Mouse (Mus musculus): ENCODE results near the gene Anks1. TPM values are rescaled to one million over a fixed set of nuclear protein-coding genes. Genes with fewer than 3 reads are reported as not detected.

The Anks1 gene
- polyA plus RNA-seq, 1 experiment from 2014 or later: 14.5 TPM

DNA sequence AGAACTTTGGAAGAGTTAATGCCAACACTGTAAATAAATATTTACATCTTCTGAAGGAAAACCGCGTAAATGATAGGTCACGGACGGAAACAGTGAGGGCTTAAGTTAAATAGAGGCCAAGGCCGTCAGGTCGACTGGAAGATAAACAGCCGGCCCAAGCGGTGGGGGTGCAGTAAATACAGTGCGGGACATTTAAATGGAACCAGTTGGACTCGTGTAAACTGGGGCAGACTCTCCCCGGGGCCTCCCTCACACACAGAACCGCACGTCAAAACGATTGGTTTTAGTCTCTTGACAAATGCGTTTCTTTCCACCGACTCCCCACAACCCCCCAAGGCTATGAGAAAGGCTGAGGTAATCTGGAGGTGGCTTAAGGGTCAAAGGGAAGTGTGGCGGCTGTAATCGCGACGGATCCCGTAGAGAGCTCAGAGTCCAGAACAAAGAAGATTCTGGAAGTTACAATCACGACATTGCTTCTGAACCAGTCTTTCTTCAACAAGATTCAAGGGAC lies 175.3 kb downstream of the Anks1 start:
- H3K4me1 ChIP-seq (ENCODE audit: insufficient read depth, low read length): peaks cover 25% of the 10 kb centered on the region

DNA sequence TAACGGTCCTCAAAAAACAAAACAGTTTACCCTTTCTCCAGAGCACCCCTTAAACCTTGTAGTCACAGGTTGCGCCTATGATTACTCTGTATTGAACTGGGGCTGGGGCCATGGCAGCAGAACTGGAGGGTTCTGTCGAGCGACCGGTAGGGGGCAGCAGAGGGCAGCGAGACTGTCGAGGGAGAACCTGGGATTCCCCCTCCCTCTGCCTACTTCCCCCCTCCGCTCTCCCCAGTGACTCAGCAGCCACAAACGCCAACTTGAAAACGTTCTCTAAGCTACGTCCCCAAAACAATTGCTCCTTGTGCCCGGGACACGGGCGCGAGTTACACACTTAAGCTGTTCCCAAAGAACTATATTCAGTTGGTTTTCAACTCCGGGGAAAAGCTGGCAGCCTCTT lies 175.9 kb downstream of the Anks1 start:
- H3K27ac ChIP-seq (ENCODE audit: low read length): no peak overlapping the region
- peak overlapping the region; percentile 25 for H3K4me3 ChIP-seq (ENCODE audit: low read length)
- under 1% methylated on average over 16 of the region's 16 CpGs for WGBS
- peak overlapping the region; percentile 51 for H3K4me2 ChIP-seq (replicated peaks; ENCODE audit: low read depth, low read length)
- 0 out of 2 replicates have a peak, but pooled peaks have one; percentile 29 for ATAC-seq (ENCODE audit: low FRiP score, low TSS enrichment)
- H3K9me3 ChIP-seq (ENCODE audit: low read length): no peaks in the 10 kb centered on the region
- no peaks in the 10 kb centered on the region for H3K36me3 ChIP-seq (ENCODE audit: insufficient read depth, low read length)
- H3K27me3 ChIP-seq (ENCODE audit: insufficient read depth, low read length): no peaks in the 10 kb centered on the region
- peaks cover 22% of the 10 kb centered on the region for H3K4me1 ChIP-seq (ENCODE audit: insufficient read depth, low read length)
- H3K9ac ChIP-seq (replicated peaks; ENCODE audit: low read length): peak overlapping the region; percentile 43; the same call in 1 of the 2 replicates

More for the DNA sequence above, 175.3 kb downstream of the Anks1 start:
- H3K4me2 ChIP-seq (replicated peaks; ENCODE audit: low read depth, low read length): no peak overlapping the region
- 26% methylated on average over 22 of the region's 22 CpGs for WGBS
- H3K4me3 ChIP-seq (ENCODE audit: low read length): no peak overlapping the region
- ATAC-seq (ENCODE audit: low FRiP score, low TSS enrichment): no peak
- H3K9me3 ChIP-seq (ENCODE audit: low read length): no peaks in the 10 kb centered on the region
- H3K36me3 ChIP-seq (ENCODE audit: insufficient read depth, low read length): no peaks in the 10 kb centered on the region
- peak overlapping the region; percentile 32; the same call in 1 of the 2 replicates for H3K9ac ChIP-seq (replicated peaks; ENCODE audit: low read length)
- H3K27me3 ChIP-seq (ENCODE audit: insufficient read depth, low read length): no peaks in the 10 kb centered on the region
- H3K27ac ChIP-seq (ENCODE audit: low read length): no peak overlapping the region

GRCm38 (mm10) chr17:28087430-28087829 lies 178.3 kb downstream of the Anks1 start:
- ATAC-seq (ENCODE audit: low FRiP score, low TSS enrichment): no peak
- Histone ChIP-seq H3K27me3 (ENCODE audit: insufficient read depth, low read length) (no peaks in the 10 kb centered on the region), H3K36me3 (ENCODE audit: insufficient read depth, low read length) (no peaks in the 10 kb centered on the region), H3K9ac (replicated peaks; ENCODE audit: low read length) (no peak overlapping the region), H3K27ac (ENCODE audit: low read length) (peak overlapping the region; percentile 41; the same call in 1 of the 2 replicates), H3K4me2 (replicated peaks; ENCODE audit: low read depth, low read length) (no peak overlapping the region), H3K9me3 (ENCODE audit: low read length) (no peaks in the 10 kb centered on the region), H3K4me3 (ENCODE audit: low read length) (no peak overlapping the region), H3K4me1 (ENCODE audit: insufficient read depth, low read length) (peaks cover 20% of the 10 kb centered on the region)
- WGBS: 37% methylated on average over 5 of the region's 5 CpGs

DNA sequence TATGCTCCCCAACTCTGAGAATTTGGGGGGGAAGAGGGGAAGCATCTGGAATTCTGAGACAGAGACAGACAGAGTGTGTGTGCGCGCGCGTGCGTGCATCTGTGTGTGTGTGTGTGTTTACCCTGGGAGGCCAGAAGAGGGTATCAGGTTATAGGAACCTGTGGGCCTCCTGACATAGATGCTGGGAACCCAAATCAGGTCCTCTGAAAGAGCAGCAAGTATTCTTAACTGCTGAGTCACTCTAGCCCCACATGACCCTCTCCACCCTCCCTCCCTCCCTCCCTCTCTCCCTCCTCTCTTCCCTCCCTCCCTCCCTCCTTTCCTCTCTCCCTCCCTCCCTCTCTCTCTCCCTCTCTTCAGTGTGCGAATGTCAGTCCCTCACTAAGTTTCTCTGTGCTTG lies 179.6 kb downstream of the Anks1 start:
- Histone ChIP-seq H3K4me1 (ENCODE audit: insufficient read depth, low read length) (peaks cover 20% of the 10 kb centered on the region), H3K4me3 (ENCODE audit: low read length) (no peak overlapping the region), H3K27me3 (ENCODE audit: insufficient read depth, low read length) (no peaks in the 10 kb centered on the region), H3K9me3 (ENCODE audit: low read length) (no peaks in the 10 kb centered on the region; the same call in 1 of the 2 replicates), H3K4me2 (replicated peaks; ENCODE audit: low read depth, low read length) (no peak overlapping the region), H3K36me3 (ENCODE audit: insufficient read depth, low read length) (no peaks in the 10 kb centered on the region), H3K9ac (replicated peaks; ENCODE audit: low read length) (no peak overlapping the region), H3K27ac (ENCODE audit: low read length) (no peak overlapping the region)
- WGBS: 91% methylated on average over 5 of the region's 6 CpGs
- ATAC-seq (ENCODE audit: low FRiP score, low TSS enrichment): no peak

DNA sequence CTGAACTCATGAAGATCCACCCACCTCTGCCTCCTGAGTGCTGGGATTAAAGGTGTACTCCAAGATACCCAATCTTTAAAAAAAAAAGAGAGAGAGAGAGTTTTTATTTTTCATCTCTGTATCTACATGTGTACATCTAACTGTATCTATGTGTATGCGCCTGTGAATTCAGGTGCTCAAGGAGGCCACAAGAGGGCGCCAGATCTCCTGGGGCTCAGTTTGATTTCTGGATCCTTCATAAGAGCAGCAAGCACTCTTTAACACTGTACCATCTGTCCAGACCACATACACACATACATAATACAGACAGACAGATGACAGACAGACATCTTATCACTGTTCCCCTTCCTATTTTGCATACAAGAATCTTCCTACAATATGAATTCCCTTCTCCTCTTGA lies 183.2 kb downstream of the Anks1 start:
- Histone ChIP-seq H3K9ac (replicated peaks; ENCODE audit: low read length) (no peak overlapping the region), H3K4me3 (ENCODE audit: low read length) (no peak overlapping the region), H3K27me3 (ENCODE audit: insufficient read depth, low read length) (no peaks in the 10 kb centered on the region), H3K4me2 (replicated peaks; ENCODE audit: low read depth, low read length) (no peak overlapping the region), H3K27ac (ENCODE audit: low read length) (no peak overlapping the region), H3K9me3 (ENCODE audit: low read length) (peaks cover 3% of the 10 kb centered on the region), H3K36me3 (ENCODE audit: insufficient read depth, low read length) (no peaks in the 10 kb centered on the region; the same call in 1 of the 2 replicates), H3K4me1 (ENCODE audit: insufficient read depth, low read length) (peaks cover 5% of the 10 kb centered on the region)
- no peak for ATAC-seq (ENCODE audit: low FRiP score, low TSS enrichment)
- 92% methylated on average over 2 of the region's 2 CpGs for WGBS

DNA sequence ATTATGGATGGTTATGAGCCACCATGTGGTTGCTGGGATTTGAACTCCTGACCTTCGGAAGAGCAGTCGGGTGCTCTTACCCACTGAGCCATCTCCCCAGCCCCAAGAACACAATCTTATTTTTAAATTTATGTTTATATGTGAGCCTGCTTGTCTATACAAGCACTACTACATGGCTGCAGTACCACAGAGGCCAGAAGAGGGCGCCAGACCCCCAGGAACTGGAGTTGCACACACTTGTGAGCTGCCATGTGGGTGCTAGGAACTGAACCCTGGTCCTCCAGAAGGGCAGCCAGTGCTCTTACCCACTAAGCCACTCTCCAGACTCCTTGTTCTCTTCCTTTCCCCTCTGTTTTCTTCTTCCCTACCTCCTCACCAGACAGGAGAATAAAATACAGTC lies 184.7 kb downstream of the Anks1 start:
- ATAC-seq (ENCODE audit: low FRiP score, low TSS enrichment): no peak
- H3K9me3 ChIP-seq (ENCODE audit: low read length): peaks cover 3% of the 10 kb centered on the region
- WGBS: 90% methylated on average over 3 of the region's 3 CpGs
- no peak overlapping the region for H3K9ac ChIP-seq (replicated peaks; ENCODE audit: low read length)
- peaks cover 6% of the 10 kb centered on the region for H3K4me1 ChIP-seq (ENCODE audit: insufficient read depth, low read length)
- H3K4me2 ChIP-seq (replicated peaks; ENCODE audit: low read depth, low read length): no peak overlapping the region
- no peaks in the 10 kb centered on the region; the same call in 1 of the 2 replicates for H3K36me3 ChIP-seq (ENCODE audit: insufficient read depth, low read length)
- H3K27me3 ChIP-seq (ENCODE audit: insufficient read depth, low read length): no peaks in the 10 kb centered on the region
- no peak overlapping the region for H3K27ac ChIP-seq (ENCODE audit: low read length)
- H3K4me3 ChIP-seq (ENCODE audit: low read length): no peak overlapping the region

- Histone ChIP-seq H3K4me3 (ENCODE audit: low read length) (no peak overlapping the region), H3K36me3 (ENCODE audit: insufficient read depth, low read length) (no peaks in the 10 kb centered on the region; the same call in 1 of the 2 replicates), H3K27me3 (ENCODE audit: insufficient read depth, low read length) (no peaks in the 10 kb centered on the region), H3K4me2 (replicated peaks; ENCODE audit: low read depth, low read length) (no peak overlapping the region), H3K9me3 (ENCODE audit: low read length) (peaks cover 6% of the 10 kb centered on the region), H3K4me1 (ENCODE audit: insufficient read depth, low read length) (peaks cover 15% of the 10 kb centered on the region), H3K9ac (replicated peaks; ENCODE audit: low read length) (no peak overlapping the region), H3K27ac (ENCODE audit: low read length) (peak overlapping the region; percentile 79)
- ATAC-seq (ENCODE audit: low FRiP score, low TSS enrichment): no peak
- 70% methylated on average over 10 of the region's 10 CpGs for WGBS
Measured at GRCm38 (mm10) chr17:28096418-28096817, 187.3 kb downstream of the Anks1 start.

DNA sequence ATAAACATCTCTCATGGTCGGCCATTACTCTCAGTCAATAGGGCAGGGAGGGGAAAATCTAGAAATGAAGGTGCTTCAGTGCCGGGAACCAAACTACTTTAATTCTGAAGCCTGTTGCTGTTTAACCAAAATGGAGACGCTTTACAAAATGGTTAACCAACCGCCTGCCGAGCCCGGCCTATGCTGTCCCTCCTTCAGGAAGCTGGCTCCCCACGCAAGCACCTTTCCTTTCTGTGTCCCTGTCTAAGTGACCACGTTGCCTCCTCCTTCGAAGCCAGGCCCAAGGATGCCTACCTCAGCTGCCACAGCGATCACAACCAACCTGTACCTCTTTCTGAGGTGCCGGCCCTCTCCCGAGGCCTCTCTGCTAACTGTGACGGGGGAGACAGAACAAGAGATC lies 188.2 kb downstream of the Anks1 start:
- peak overlapping the region; percentile 79 for H3K27ac ChIP-seq (ENCODE audit: low read length)
- no peak overlapping the region for H3K4me3 ChIP-seq (ENCODE audit: low read length)
- no peak overlapping the region for H3K4me2 ChIP-seq (replicated peaks; ENCODE audit: low read depth, low read length)
- H3K4me1 ChIP-seq (ENCODE audit: insufficient read depth, low read length): peaks cover 23% of the 10 kb centered on the region
- no peak for ATAC-seq (ENCODE audit: low FRiP score, low TSS enrichment)
- H3K27me3 ChIP-seq (ENCODE audit: insufficient read depth, low read length): no peaks in the 10 kb centered on the region
- H3K9me3 ChIP-seq (ENCODE audit: low read length): peaks cover 6% of the 10 kb centered on the region
- no peak overlapping the region for H3K9ac ChIP-seq (replicated peaks; ENCODE audit: low read length)
- no peaks in the 10 kb centered on the region; the same call in 1 of the 2 replicates for H3K36me3 ChIP-seq (ENCODE audit: insufficient read depth, low read length)
- 66% methylated on average over 13 of the region's 13 CpGs for WGBS

- ATAC-seq (ENCODE audit: low FRiP score, low TSS enrichment): peak; percentile 9; the same call in 1 of the 2 replicates
- Histone ChIP-seq H3K4me1 (ENCODE audit: insufficient read depth, low read length) (peaks cover 26% of the 10 kb centered on the region), H3K9me3 (ENCODE audit: low read length) (peaks cover 3% of the 10 kb centered on the region; the same call in 1 of the 2 replicates), H3K4me3 (ENCODE audit: low read length) (no peak overlapping the region), H3K36me3 (ENCODE audit: insufficient read depth, low read length) (no peaks in the 10 kb centered on the region), H3K27me3 (ENCODE audit: insufficient read depth, low read length) (no peaks in the 10 kb centered on the region), H3K27ac (ENCODE audit: low read length) (no peak overlapping the region; the same call in 1 of the 2 replicates), H3K4me2 (replicated peaks; ENCODE audit: low read depth, low read length) (no peak overlapping the region), H3K9ac (replicated peaks; ENCODE audit: low read length) (no peak overlapping the region)
- WGBS: 20% methylated on average over 3 of the region's 3 CpGs
Measured at GRCm38 (mm10) chr17:28099086-28099485, 190.0 kb downstream of the Anks1 start.

GRCm38 (mm10) chr17:28100669-28101068 lies 191.6 kb downstream of the Anks1 start:
- no peak overlapping the region for H3K4me3 ChIP-seq (ENCODE audit: low read length)
- peak overlapping the region; percentile 93 for H3K27ac ChIP-seq (ENCODE audit: low read length)
- no peaks in the 10 kb centered on the region for H3K36me3 ChIP-seq (ENCODE audit: insufficient read depth, low read length)
- H3K4me1 ChIP-seq (ENCODE audit: insufficient read depth, low read length): peaks cover 29% of the 10 kb centered on the region
- 85% methylated on average over 1 of the region's 1 CpGs for WGBS
- ATAC-seq (ENCODE audit: low FRiP score, low TSS enrichment): no peak
- no peaks in the 10 kb centered on the region for H3K27me3 ChIP-seq (ENCODE audit: insufficient read depth, low read length)
- no peak overlapping the region for H3K4me2 ChIP-seq (replicated peaks; ENCODE audit: low read depth, low read length)
- H3K9me3 ChIP-seq (ENCODE audit: low read length): peaks cover 3% of the 10 kb centered on the region; the same call in 1 of the 2 replicates
- no peak overlapping the region for H3K9ac ChIP-seq (replicated peaks; ENCODE audit: low read length)
